Mouse (Mus musculus): ENCODE measurements around the gene Tnfrsf21.

Tnfrsf21 gene

GRCm38 (mm10) chr17:43130115-43130869 is 113.9 kb downstream of the Tnfrsf21 start:
- DNase-seq (ENCODE audit: low read depth): no peak

GRCm38 (mm10) chr17:43130870-43131264 is 114.5 kb downstream of the Tnfrsf21 start:
- DNase-seq (ENCODE audit: low read depth): no peak

- DNase-seq (ENCODE audit: low read depth): no peak
Measured at GRCm38 (mm10) chr17:43132477-43132876, 116.1 kb downstream of the Tnfrsf21 start.

- no peak for DNase-seq (ENCODE audit: low read depth)
Measured at GRCm38 (mm10) chr17:43133106-43133505, 116.8 kb downstream of the Tnfrsf21 start.

- DNase-seq (ENCODE audit: low read depth): no peak
Measured at GRCm38 (mm10) chr17:43134991-43135390, 118.6 kb downstream of the Tnfrsf21 start.

- DNase-seq (ENCODE audit: low read depth): no peak
Measured at GRCm38 (mm10) chr17:43135398-43136265, 119.3 kb downstream of the Tnfrsf21 start.

GRCm38 (mm10) chr17:43136720-43137119 is 120.4 kb downstream of the Tnfrsf21 start:
- DNase-seq (ENCODE audit: low read depth): no peak

- DNase-seq (ENCODE audit: low read depth): no peak
Measured at GRCm38 (mm10) chr17:43137838-43138237, 121.5 kb downstream of the Tnfrsf21 start.

- no peak for DNase-seq (ENCODE audit: low read depth)
Measured at GRCm38 (mm10) chr17:43138356-43138755, 122.0 kb downstream of the Tnfrsf21 start.
